Mouse (Mus musculus): ENCODE results near the gene Rpgrip1. TPM values are rescaled to one million over a fixed set of nuclear protein-coding genes. Genes with fewer than 3 reads are reported as not detected.
A peak's percentile ranks its signal among the peaks of the same experiment; 100 is the strongest.
"Not testable (repeated sequence)": the region's sequence is repeated elsewhere in the genome, so short reads cannot be mapped to it uniquely, and the experiment has no call there.

Rpgrip1 gene
- total RNA-seq (2021): 1 to 10 TPM in 1 of 2 experiments, under 1 TPM in 1; 0.37 to 1.6 TPM
- long read RNA-seq, experiment 1, partial matches to known transcripts: 0 of 3 reads
- long read RNA-seq, experiment 1, other reads (novel, unspliced or antisense): 3 of 3 reads
- long read RNA-seq, experiment 2, partial matches to known transcripts: 0 of 10 reads
- long read RNA-seq, experiment 2, other reads (novel, unspliced or antisense): 10 of 10 reads

- DNase-seq (ENCODE audit: low spot score in 2 of 2): no peak
Observed at GRCm38 (mm10) chr14:52110346-52110745, at the start of gene Rpgrip1. Rpgrip1 (plus strand) TSS chr14:52110704.

GRCm38 (mm10) chr14:52060800-52061199, 49.7 kb upstream of the Rpgrip1 start:
- DNase-seq (ENCODE audit: low spot score in 2 of 2): no peak

- no peak for DNase-seq (ENCODE audit: low spot score in 2 of 2)
Observed at GRCm38 (mm10) chr14:52061798-52062197, 48.7 kb upstream of the Rpgrip1 start.

GRCm38 (mm10) chr14:52066135-52066534, 44.4 kb upstream of the Rpgrip1 start:
- DNase-seq (ENCODE audit: low spot score in 2 of 2): no peak

- no peak for DNase-seq (ENCODE audit: low spot score in 2 of 2)
Observed at GRCm38 (mm10) chr14:52071599-52072137, 38.8 kb upstream of the Rpgrip1 start.

- no peak for DNase-seq (ENCODE audit: low spot score in 2 of 2)
Observed at GRCm38 (mm10) chr14:52083083-52083482, 27.4 kb upstream of the Rpgrip1 start.

GRCm38 (mm10) chr14:52094533-52094932, 16.0 kb upstream of the Rpgrip1 start:
- DNase-seq (ENCODE audit: low spot score in 2 of 2): no peak

GRCm38 (mm10) chr14:52097191-52097590, 13.3 kb upstream of the Rpgrip1 start:
- DNase-seq (ENCODE audit: low spot score in 2 of 2): not testable (repeated sequence)

- not testable (repeated sequence) for DNase-seq (ENCODE audit: low spot score in 2 of 2)
Observed at GRCm38 (mm10) chr14:52098387-52098786, 12.1 kb upstream of the Rpgrip1 start.

GRCm38 (mm10) chr14:52099563-52099962, 10.9 kb upstream of the Rpgrip1 start:
- no peak for DNase-seq (ENCODE audit: low spot score in 2 of 2)

GRCm38 (mm10) chr14:52100170-52100960, 10.1 kb upstream of the Rpgrip1 start:
- no peak for DNase-seq (ENCODE audit: low spot score in 2 of 2)

- DNase-seq (ENCODE audit: low spot score in 2 of 2): no peak
Observed at GRCm38 (mm10) chr14:52101285-52102157, 9.0 kb upstream of the Rpgrip1 start.

- no peak for DNase-seq (ENCODE audit: low spot score in 2 of 2)
Observed at GRCm38 (mm10) chr14:52103474-52103855, 7.0 kb upstream of the Rpgrip1 start.

- DNase-seq (ENCODE audit: low spot score in 2 of 2): peak; percentile 100
Observed at GRCm38 (mm10) chr14:52103856-52104676, 6.4 kb upstream of the Rpgrip1 start, which contains the start of gene Hnrnpc. Hnrnpc (minus strand) TSS chr14:52104028.

GRCm38 (mm10) chr14:52104677-52105285, 5.7 kb upstream of the Rpgrip1 start:
- DNase-seq (ENCODE audit: low spot score in 2 of 2): no peak

- no peak for DNase-seq (ENCODE audit: low spot score in 2 of 2)
Observed at GRCm38 (mm10) chr14:52105308-52105707, 5.2 kb upstream of the Rpgrip1 start.

- DNase-seq (ENCODE audit: low spot score in 2 of 2): peak in 1 of 2 experiments; percentile 10
Observed at GRCm38 (mm10) chr14:52106741-52107140, 3.8 kb upstream of the Rpgrip1 start.

GRCm38 (mm10) chr14:52108025-52108424, 2.5 kb upstream of the Rpgrip1 start:
- DNase-seq (ENCODE audit: low spot score in 2 of 2): no peak

GRCm38 (mm10) chr14:52114101-52114500, 3.6 kb downstream of the Rpgrip1 start:
- DNase-seq (ENCODE audit: low spot score in 2 of 2): no peak

- no peak for DNase-seq (ENCODE audit: low spot score in 2 of 2)
Observed at GRCm38 (mm10) chr14:52117241-52117640, 6.7 kb downstream of the Rpgrip1 start.
